Mouse (Mus musculus) bone marrow, adult 2 months (tissue): ENCODE results near the gene Dlx5.

Experiments used
- CTCF ChIP-seq: fragments of 200-500 bp; IDR thresholded peaks from 2 replicates; pipeline ENCODE4 v1.5.1; 2011; ENCODE audit warnings: low read length, control low read depth; ENCODE audit not compliant: control insufficient read depth, insufficient read depth
- POLR2A ChIP-seq: fragments of 200-500 bp; IDR thresholded peaks from 2 replicates; pipeline ENCODE4 v1.6.1; 2011; ENCODE audit warnings: low read depth, mild to moderate bottlenecking, control low read depth, low read length, borderline replicate concordance; ENCODE audit not compliant: control insufficient read depth

GRCm38 (mm10) chr6:6877346-6877910 lies 4.5 kb downstream of the Dlx5 start:
- no peak for TF ChIP-seq POLR2A
- no peak for TF ChIP-seq CTCF
